Mouse (Mus musculus) hindbrain, embryonic 15.5 days (tissue): ENCODE measurements at regions not wholly inside any gene's neighbourhood (a gene's known extent, or its start where the extent isn't known, plus 50 kb on each side); places are given as distances from the start of the nearest gene placed in this dataset.

ENCODE experiments used
- ATAC-seq: fragments of 200-750 bp; cut with Nextera tagmentation; 2 replicates; pipeline ENCODE4 v1.8.0; 2017; ENCODE audit warnings: low read depth, moderate number of reproducible peaks, moderate TSS enrichment; ENCODE audit not compliant: low FRiP score
- H3K27ac ChIP-seq: fragments of 300-500 bp; sonication (generic); replicated peaks from 2 replicates; pipeline ENCODE4 v1.5.1; 2015; ENCODE audit warnings: mild to moderate bottlenecking, inconsistent platforms
- H3K27me3 ChIP-seq: fragments of 300-500 bp; sonication (generic); 2 replicates; pipeline ENCODE4 v1.6.1; 2015; ENCODE audit warnings: control low read depth, inconsistent platforms
- H3K36me3 ChIP-seq: fragments of 300-500 bp; sonication (generic); 2 replicates; pipeline ENCODE4 v1.6.1; 2015; ENCODE audit warnings: control low read depth, inconsistent platforms
- H3K4me1 ChIP-seq: fragments of 300-500 bp; sonication (generic); replicated peaks from 2 replicates; pipeline ENCODE4 v1.6.1; 2015; ENCODE audit warnings: control low read depth, inconsistent platforms
- H3K4me2 ChIP-seq: fragments of 300-500 bp; sonication (generic); 2 replicates; pipeline ENCODE4 v1.6.1; 2015; ENCODE audit warnings: moderate library complexity, mild to moderate bottlenecking, inconsistent platforms
- H3K4me3 ChIP-seq: fragments of 300-500 bp; sonication (generic); 2 replicates; pipeline ENCODE4 v1.5.1; 2015; ENCODE audit warnings: mild to moderate bottlenecking, inconsistent platforms
- H3K9ac ChIP-seq: fragments of 300-500 bp; sonication (generic); 2 replicates; pipeline ENCODE4 v1.6.1; 2015; ENCODE audit warnings: inconsistent platforms
- H3K9me3 ChIP-seq: fragments of 300-500 bp; sonication (generic); 2 replicates; pipeline ENCODE4 v1.6.1; 2016; ENCODE audit warnings: control low read depth, inconsistent platforms
- WGBS: fragments of 180-500 bp; shearing (Covaris S2); methylation state at CpG from one replicate; pipeline ENCODE4 v1.1.7; 2015; 5-methylcytosine and 5-hydroxymethylcytosine counted together

DNA sequence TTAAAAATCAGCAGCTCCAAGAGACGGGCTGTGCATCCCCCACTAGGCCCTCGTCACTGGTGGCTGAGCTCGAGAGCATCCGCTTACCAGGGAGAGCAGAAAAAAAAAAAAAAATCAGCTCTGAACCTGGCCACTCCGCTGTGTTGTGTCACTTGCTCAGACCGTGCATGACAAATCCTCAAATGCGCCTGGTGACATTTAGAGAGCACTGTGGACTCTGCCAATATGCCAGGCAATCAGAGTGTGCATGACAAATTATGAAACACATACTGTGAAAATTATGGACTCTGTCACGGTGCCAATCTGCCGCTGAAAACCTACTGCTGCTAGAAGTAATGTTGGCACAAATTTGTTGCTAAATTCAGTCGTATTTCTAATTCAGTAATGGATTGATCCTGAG lies 797.4 kb downstream of the Robo1 start:
- no peaks in the 10 kb centered on the region for H3K9me3 ChIP-seq
- WGBS = 28% methylated on average over 10 of the region's 10 CpGs
- no peak overlapping the region for H3K4me3 ChIP-seq
- H3K4me2 ChIP-seq = peak overlapping the region; percentile 26
- no peaks in the 10 kb centered on the region for H3K36me3 ChIP-seq
- H3K4me1 ChIP-seq = peaks cover 21% of the 10 kb centered on the region
- no peaks in the 10 kb centered on the region for H3K27me3 ChIP-seq
- ATAC-seq = peak; percentile 81
- peak overlapping the region; percentile 46 for H3K27ac ChIP-seq
- H3K9ac ChIP-seq = no peak overlapping the region

DNA sequence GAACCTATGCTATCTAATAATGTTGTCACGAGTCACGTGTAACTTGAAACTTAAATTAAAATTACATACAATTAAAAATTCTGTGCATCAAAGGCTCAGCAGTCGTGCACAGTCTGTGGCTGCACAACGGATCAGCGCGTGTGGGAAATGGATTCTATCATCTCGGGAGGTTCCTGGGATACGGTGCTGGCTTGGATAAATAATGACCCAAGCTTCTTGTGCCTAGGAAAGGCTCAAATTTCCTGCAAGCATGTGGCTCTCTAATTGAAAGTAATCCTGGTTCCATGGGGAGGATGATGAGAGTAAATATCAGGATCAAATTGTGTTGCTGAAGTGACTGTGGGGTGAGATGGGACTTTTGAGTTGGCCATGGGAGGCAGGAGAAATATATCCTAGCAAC lies 792.2 kb downstream of the Robo1 start:
- Histone ChIP-seq H3K36me3 (no peaks in the 10 kb centered on the region), H3K4me2 (no peak overlapping the region), H3K9ac (no peak overlapping the region), H3K4me3 (no peak overlapping the region), H3K9me3 (no peaks in the 10 kb centered on the region), H3K27me3 (no peaks in the 10 kb centered on the region), H3K27ac (no peak overlapping the region), H3K4me1 (peaks cover 20% of the 10 kb centered on the region)
- WGBS = 50% methylated on average over 8 of the region's 8 CpGs
- ATAC-seq = no peak

GRCm38 (mm10) chr16:73098760-73099159 lies 790.7 kb downstream of the Robo1 start:
- no peak overlapping the region for H3K4me2 ChIP-seq
- no peaks in the 10 kb centered on the region for H3K36me3 ChIP-seq
- H3K27ac ChIP-seq = no peak overlapping the region
- H3K4me1 ChIP-seq = peaks cover 13% of the 10 kb centered on the region
- no peak overlapping the region for H3K4me3 ChIP-seq
- 20% methylated on average over 4 of the region's 4 CpGs for WGBS
- no peak for ATAC-seq
- H3K27me3 ChIP-seq = no peaks in the 10 kb centered on the region
- no peak overlapping the region for H3K9ac ChIP-seq
- no peaks in the 10 kb centered on the region for H3K9me3 ChIP-seq

DNA sequence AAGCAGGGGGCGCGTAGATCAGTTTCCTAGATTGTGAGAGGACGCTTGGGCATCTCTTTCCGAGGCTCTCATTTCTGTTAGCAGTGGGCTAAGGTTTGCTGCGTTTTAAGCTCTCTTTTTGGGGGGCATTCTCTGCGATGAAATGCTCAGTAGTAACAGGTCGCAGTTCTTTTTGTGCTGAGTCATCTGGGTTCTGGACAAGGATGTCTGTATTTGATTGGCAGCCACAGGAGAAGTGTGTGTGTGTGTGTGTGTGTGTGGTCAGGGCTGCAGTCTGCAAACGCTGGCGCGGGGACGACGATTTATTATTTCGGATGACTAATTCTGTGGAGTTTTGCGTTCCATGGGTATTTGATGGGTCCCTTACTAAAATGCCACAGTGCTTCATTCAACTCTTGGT lies 789.1 kb downstream of the Robo1 start:
- no peak overlapping the region for H3K4me3 ChIP-seq
- ATAC-seq = no peak
- peaks cover 13% of the 10 kb centered on the region for H3K4me1 ChIP-seq
- H3K27ac ChIP-seq = no peak overlapping the region
- H3K27me3 ChIP-seq = no peaks in the 10 kb centered on the region
- no peaks in the 10 kb centered on the region for H3K36me3 ChIP-seq
- H3K9me3 ChIP-seq = no peaks in the 10 kb centered on the region
- peak overlapping the region; percentile 39 for H3K4me2 ChIP-seq
- 14% methylated on average over 14 of the region's 14 CpGs for WGBS
- H3K9ac ChIP-seq = no peak overlapping the region

DNA sequence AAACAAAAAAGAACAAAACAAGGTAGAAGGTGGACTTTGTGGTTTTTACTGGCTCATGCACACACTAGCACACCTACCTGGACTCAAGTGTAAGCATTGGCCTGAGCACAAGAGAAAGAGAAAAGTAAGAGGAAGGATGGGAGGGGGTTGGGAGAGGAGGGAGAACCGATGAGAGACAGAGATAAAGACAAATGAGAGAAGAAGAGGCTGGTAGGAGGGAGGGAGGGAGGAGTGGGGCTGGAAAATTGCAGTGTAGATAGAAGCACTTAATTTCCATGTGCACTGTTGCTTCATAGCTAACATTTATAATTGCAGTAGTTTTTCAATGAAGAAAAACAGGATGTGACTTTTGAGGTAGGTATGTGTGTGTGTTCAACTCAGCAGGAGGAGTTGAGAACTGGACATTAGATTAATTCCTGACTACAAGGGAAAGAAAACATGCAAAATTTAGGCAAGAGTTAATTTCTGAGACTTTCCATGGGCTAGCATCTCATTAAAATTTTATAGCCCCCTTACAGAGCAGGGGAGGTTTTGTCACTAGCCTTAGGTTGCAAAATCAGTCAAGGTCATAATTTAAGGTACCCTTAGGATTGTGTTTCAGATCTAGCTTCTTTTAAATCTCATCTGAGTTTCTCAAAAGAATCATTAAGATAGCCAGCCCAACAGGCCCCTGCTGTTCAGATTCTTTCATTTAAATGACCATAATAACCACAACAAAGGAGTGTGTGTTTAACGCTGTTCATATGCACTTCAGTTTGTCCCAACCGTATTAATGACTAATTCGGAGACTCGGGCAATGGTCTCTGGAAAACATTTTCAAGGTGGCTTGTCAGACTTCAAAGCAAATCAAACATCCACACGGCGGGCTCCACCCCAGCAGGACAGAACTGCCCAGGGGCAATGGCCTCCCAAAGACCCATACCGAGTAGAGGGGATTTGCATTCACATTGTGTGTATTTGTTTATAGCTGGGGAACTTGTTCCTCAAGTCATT lies 788.3 kb downstream of the Robo1 start:
- Histone ChIP-seq H3K9me3 (no peaks in the 10 kb centered on the region), H3K4me3 (no peak overlapping the region), H3K36me3 (no peaks in the 10 kb centered on the region), H3K4me2 (peak overlapping the region; percentile 39), H3K4me1 (peaks cover 13% of the 10 kb centered on the region), H3K9ac (no peak overlapping the region), H3K27ac (no peak overlapping the region), H3K27me3 (no peaks in the 10 kb centered on the region)
- no peak for ATAC-seq
- 6% methylated on average over 8 of the region's 8 CpGs for WGBS
